Mouse (Mus musculus) T-helper 17 cell (primary cell): Measurements from ENCODE around the gene Klrb1c.
"Not testable (repeated sequence)": the region's sequence is repeated elsewhere in the genome, so short reads cannot be mapped to it uniquely, and the experiment has no call there.

Source experiments
- in situ Hi-C, 2 experiments: fragments of 300-600 bp; cut with MboI, MseI; formaldehyde crosslinking; loops; 1 replicate in 1 of 2; 2 replicates in 1 of 2; pipeline ENCODE4 v1.15.1; 2025; ENCODE audit warnings: high pct_unique_total_duplicates in 2 of 2

Gene Klrb1c

GRCm38 (mm10) chr6:128760416-128761143 lies 28.4 kb downstream of the Klrb1c start:
- in situ Hi-C loops = loop anchor here (5.0 kb wide), 2 partner anchors 37 to 82 kb away; no protein-coding TSS in a partner anchor

GRCm38 (mm10) chr6:128760016-128760415 lies 29.0 kb downstream of the Klrb1c start:
- in situ Hi-C loops = loop anchor here (5.0 kb wide), 2 partner anchors 37 to 82 kb away; no protein-coding TSS in a partner anchor

- in situ Hi-C loops = no loop called here
Observed at GRCm38 (mm10) chr6:128759221-128759950, 29.6 kb downstream of the Klrb1c start.

- in situ Hi-C loops = not testable (repeated sequence)
Observed at GRCm38 (mm10) chr6:128755402-128755763, 33.6 kb downstream of the Klrb1c start.

DNA sequence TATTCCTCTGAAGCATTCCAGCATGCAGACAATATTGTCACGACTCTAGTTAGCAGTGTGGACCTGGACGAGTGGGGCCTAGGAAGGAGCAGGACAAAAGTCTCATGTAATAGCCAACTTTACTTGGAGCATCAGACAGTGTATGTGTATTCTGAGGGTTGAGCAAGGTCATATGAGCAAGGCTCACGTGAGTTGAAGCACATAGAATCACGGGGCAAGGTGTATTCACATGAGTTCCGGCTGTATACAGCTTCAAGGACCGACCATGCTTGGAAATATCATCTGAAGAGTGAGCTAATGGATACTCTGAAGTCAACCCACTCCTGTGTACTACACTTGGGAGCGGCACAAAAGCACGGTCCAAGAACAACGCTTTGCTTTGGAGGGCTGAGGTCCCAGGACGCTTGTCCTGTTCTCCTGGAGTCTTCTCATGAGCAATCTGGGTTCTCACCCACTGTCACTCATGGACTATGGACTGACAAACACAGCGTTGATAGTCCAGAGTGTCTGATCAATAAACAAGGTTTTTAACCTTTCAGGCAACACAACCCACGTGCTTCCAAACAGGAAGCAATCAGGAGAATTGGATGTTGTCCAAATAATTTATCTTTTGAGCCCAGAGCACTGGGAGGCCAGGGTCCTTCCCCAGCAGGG lies 34.1 kb downstream of the Klrb1c start:
- in situ Hi-C loops = not testable (repeated sequence)

DNA sequence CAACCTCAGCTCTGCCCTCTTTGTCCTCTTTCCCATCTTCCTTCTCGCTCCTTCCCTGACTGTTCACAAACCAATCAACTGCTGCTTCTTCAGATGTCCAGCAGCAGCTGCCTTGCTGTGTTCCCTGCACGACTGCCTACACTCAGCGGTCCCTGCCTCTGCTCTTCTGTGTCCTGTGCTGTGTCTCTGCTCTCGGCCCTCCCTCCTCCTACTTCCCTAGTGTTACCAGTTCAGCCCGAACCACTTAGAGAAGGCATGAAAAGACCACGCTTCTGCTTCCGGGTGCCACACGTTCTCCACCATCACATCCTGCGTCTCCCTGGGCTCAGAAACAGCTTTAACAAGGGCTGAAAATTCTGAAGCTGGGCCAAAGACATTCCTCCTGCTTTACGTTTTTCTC lies 34.8 kb downstream of the Klrb1c start:
- in situ Hi-C loops = not testable (repeated sequence)

- in situ Hi-C loops = not testable (repeated sequence)
Observed at GRCm38 (mm10) chr6:128753610-128754224, 35.3 kb downstream of the Klrb1c start.

DNA sequence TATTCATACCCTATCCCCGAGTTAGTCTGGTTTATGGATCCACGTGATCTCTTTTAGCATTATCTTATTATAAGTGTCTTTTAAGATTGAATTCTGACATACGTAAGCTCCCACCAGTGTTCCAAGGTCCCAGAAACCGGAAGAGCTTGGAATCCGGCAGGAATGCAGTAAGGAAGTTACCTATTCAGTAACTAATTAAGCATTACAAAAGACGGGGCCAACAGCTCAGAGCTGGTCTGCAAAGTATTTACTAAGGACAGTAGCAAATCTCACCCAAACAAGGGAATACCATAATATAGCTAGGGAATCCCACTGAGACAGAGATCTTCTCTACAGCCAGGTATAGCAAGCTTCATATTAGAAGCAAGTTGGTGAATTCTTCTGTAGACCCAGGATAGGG lies 42.0 kb downstream of the Klrb1c start:
- in situ Hi-C loops = loop anchor here in 1 of 2 experiments (10.0 kb wide), 1 partner anchor 142 kb away; no protein-coding TSS in a partner anchor

- in situ Hi-C loops = loop anchor here in 1 of 2 experiments (5.0 kb wide), 1 partner anchor 80 kb away; no protein-coding TSS in a partner anchor
Observed at GRCm38 (mm10) chr6:128737445-128737844, 51.6 kb downstream of the Klrb1c start.

- in situ Hi-C loops = loop anchor here in 1 of 2 experiments (5.0 kb wide), 1 partner anchor 79 kb away; no protein-coding TSS in a partner anchor
Observed at GRCm38 (mm10) chr6:128736100-128736499, 52.9 kb downstream of the Klrb1c start.

DNA sequence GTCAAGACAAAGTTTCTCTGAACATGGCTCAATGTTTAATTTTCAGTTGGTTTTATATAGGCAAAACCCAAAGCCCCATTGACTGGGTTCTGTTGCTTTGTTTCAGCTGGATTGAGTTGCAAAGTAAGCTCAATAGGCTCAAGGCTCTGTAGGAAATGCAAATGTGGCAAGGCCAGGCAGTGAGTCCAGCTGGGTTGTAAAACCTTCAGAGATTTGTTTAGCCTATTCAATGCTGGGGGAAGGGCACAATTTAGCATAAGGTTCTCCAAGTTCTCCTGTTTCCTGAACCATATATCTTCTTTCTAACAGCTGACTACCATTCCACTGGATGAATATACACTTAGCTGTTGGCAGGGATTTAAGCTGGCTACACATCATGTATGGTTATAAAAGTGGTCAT lies 54.1 kb downstream of the Klrb1c start:
- in situ Hi-C loops = loop anchor here in 1 of 2 experiments (5.0 kb wide), 1 partner anchor 78 kb away; no protein-coding TSS in a partner anchor

- in situ Hi-C loops = no loop called here
Observed at GRCm38 (mm10) chr6:128733908-128734679, 54.9 kb downstream of the Klrb1c start.

GRCm38 (mm10) chr6:128732032-128732431 lies 57.0 kb downstream of the Klrb1c start:
- in situ Hi-C loops = no loop called here
